Mouse (Mus musculus) frontal cortex, postnatal 25 days (tissue): ENCODE measurements around the gene Fam131c.

Experiments
- DNase-seq, 2 experiments: peaks; one replicate each; pipeline ENCODE4 v3.0.0; 2022; ENCODE audit warnings: low spot score in 2 of 2

Fam131c gene

GRCm38 (mm10) chr4:141367997-141368791 lies at the start of gene Fam131c:
Gene Fam131c, plus strand, starts transcription at chr4:141368220.
- DNase-seq = no peak

DNA sequence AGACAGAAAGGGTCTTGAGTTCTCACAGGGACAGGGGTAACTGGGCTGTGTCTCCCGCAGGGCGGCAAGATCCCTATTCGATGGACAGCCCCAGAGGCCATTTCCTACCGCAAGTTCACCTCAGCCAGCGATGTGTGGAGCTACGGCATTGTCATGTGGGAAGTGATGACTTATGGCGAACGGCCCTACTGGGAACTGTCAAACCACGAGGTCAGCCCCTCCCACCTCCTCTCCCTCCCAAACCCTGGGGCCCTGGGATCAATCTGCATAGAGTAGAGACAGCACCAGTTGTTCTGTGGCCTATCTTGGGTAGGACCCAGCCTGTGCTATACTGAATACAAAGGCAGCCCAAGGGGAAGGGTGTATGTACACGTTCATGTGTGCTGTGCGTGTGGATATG lies 45.5 kb upstream of the Fam131c start:
- DNase-seq = no peak

DNA sequence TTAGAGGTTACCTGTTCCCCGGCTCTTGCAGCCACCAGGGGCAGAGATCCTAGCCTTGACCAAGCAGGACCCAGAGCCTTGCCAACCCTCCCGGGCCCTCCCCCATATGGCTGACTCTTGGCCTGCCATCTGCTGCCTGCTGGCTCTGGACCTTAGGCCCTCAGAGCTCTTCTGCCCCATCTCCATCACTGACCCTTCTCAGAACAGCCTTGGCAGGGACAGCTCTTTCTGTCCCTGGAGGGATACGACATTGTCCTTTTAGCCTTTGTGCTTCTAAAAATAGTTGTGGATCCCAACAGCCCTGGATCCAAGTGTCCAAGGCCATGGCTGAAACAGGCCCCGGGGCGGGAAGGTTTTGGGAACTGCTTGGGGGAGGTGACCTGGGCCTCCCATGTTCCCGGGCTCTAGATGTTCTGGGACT lies 43.2 kb upstream of the Fam131c start:
- no peak for DNase-seq

DNA sequence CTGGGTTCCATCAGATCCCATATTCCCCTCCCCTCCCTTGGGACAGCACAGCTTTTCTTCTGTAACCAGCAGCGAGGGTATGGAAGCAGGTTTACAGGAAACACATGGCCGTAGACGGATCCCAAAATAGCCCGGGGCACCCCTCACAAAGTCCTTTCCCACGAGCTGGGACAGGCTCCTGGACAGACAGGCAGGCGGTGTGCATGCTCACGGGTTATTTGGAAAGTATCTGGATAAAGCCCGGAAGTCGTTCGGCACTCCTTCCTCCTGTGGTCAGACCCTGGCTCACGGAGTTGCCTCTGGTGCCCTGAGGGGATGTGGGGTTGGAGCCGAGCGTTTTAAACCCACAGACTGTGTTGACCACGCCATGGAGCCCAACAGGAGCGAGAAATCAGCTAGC lies 42.4 kb upstream of the Fam131c start:
- DNase-seq = no peak

- DNase-seq = no peak
Measured at GRCm38 (mm10) chr4:141327075-141327474, 40.9 kb upstream of the Fam131c start.

- DNase-seq = no peak
Measured at GRCm38 (mm10) chr4:141328742-141329141, 39.3 kb upstream of the Fam131c start.

- no peak for DNase-seq
Measured at GRCm38 (mm10) chr4:141329968-141330367, 38.1 kb upstream of the Fam131c start.

DNA sequence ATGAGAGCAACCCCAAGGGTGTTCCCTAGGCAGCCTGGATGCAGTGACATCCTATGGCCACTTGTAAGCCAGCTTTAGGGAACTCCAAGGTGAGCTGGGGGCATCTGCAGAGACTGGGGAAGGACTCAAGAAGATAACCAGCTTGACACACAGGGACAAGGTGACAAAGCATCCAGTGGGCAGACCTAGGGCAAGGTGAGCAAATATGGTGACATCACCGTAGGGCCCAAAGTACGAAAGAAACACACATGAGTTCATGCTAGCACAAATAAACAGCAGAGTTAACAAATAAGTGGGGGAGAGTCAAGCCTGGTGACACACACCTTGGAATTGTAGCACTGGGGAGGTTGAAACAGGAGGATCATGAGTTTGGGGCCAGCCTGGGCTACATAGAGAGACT lies 36.6 kb upstream of the Fam131c start:
- no peak for DNase-seq

GRCm38 (mm10) chr4:141332258-141332657 lies 35.8 kb upstream of the Fam131c start:
- DNase-seq = no peak

DNA sequence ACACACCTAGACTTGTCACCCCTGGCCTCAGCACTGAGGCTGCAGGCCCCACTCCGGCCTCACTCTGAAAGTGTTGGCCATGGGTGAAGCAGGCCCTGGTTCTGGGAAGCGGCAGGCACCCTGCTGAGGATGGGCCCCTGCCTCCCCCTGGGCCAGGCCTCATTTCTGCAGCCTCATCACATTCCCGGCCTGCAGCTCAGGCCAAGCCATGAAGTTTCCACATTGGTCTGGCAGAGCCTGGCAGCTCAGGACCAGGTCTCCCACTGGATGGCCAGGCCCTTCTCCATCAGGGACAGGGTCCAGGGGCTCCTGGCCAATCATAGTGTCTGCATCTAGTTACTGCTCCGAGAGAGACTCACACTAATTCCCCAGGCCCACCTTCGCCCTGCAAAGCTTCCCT lies 33.3 kb upstream of the Fam131c start:
- DNase-seq = no peak

- no peak for DNase-seq
Measured at GRCm38 (mm10) chr4:141335263-141335796, 32.7 kb upstream of the Fam131c start.

GRCm38 (mm10) chr4:141336196-141336595 lies 31.8 kb upstream of the Fam131c start:
- no peak for DNase-seq

- DNase-seq = no peak
Measured at GRCm38 (mm10) chr4:141337986-141338385, 30.0 kb upstream of the Fam131c start.

GRCm38 (mm10) chr4:141338853-141339252 lies 29.2 kb upstream of the Fam131c start:
- DNase-seq = no peak

DNA sequence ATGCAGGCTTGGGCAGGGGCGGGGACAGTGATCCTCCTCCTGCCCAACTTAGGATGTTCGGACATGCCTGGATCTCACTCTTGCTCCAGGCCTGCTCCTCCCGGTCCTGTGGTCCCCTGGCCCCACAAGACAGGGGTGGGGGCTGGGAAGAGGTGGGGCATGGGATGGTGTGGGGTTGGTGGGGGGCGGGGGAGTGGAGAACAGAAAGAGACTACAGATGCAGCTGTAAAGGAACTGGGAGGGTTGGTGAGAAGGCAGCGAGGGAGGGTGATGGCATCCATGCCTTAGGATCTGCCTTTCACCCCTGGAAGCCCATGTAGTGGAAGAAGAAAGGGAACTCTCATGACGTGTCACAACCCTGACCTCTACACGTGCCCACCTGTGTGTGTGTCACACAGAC lies 26.5 kb upstream of the Fam131c start:
- no peak for DNase-seq

DNA sequence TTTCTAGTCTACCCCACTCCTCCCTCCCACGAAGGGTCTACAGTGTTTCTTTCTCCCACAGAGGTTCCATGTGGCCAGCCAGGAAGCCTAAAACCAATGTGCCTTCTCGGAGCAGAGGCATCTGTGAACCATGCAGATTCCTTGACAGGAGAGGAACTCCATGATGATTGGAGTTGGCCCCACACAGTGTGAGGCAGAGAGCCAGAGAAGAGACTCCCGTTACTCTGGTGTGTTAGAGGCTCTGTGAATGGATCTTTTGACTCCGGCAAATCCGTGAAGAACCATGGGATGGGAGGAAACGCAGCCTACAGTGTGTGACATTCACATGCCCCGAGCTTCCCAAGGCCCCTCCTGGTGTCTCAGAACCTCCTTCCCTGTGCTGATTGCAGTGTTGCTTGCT lies 24.5 kb upstream of the Fam131c start:
- no peak for DNase-seq

- DNase-seq = no peak
Measured at GRCm38 (mm10) chr4:141345219-141345618, 22.8 kb upstream of the Fam131c start.

DNA sequence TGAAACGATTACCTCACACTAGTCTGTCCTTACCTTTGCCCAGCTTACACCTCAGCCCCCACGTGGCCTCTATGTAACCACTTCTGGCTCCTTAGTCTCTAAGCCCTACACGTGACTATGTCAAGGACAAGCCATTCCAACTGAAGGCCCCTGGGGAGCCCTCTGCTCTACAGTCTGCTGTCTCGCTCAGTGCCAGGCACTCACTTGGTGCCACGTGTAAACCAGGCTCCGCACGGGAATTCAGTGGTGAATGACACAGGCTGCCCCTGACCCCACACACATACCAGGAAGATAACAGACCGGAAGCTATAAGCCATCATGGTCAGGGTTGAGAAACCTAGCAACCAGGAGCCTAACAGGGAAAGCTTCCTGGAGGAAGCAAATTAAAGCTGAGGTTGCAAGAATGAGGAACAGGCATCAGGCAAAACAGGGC lies 20.6 kb upstream of the Fam131c start:
- DNase-seq = no peak

GRCm38 (mm10) chr4:141348616-141349015 lies 19.4 kb upstream of the Fam131c start:
- no peak for DNase-seq

- no peak for DNase-seq
Measured at GRCm38 (mm10) chr4:141350015-141350414, 18.0 kb upstream of the Fam131c start.

DNA sequence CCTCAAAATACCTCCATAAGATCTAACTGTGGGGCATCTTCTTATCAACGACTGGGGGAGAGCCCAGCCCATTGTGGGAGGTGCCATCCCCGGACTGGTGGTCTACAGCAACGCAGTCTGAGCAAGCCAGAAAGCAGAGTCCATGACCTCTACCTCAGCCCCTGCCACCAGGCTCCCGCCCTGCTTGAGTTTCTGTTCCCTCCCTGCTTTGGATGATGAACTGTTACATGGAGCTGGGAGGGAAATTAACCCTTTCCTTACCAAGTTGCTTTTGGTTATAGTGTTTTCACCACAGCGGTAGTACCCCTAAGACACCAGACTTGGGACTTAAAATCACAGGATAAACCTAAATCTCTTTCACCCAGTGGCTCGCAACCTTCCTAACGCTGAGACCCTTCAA lies 16.0 kb upstream of the Fam131c start:
- no peak for DNase-seq

- DNase-seq = no peak
Measured at GRCm38 (mm10) chr4:141352986-141353385, 15.0 kb upstream of the Fam131c start.

DNA sequence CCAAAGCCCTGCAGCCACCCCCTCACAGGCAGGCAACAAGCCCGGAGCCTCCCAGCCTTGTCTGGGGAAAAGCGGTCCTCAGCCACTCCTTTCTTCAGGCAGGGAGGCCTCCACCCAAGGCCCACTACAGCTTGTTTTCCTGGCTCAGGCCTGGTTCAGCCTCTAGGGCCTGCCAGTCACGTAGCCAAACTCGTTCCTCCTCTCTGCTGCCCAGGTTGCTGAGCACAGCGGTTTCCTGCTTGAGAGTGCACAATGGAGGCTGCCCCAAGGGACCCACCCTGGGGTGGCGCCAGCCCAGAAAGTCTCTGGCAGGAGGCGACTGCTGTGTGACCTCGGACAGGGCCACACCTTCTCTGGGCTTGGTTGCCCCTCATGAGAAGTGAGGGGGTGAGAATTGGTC lies 14.2 kb upstream of the Fam131c start:
- DNase-seq = no peak

DNA sequence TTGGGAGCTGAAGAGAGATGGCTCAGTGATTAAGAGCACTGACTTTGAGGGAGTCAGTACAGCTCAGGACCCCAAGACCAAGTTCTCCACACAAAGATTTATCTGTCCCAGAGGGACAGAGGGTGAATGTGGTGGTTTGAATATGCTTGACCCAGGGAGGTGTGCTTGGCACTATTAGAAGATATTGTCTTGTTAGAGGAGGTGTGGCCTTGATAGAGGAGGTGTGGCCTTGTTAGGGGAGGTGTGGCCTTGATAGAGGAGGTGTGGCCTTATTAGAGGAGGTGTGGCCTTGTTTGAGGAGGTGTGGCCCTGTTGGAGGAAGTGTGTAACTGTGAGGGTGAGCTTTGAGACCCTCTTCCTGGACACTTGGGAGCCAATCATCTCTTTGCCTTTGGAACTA lies 10.2 kb upstream of the Fam131c start:
- no peak for DNase-seq
